Mouse (Mus musculus): ENCODE data around the gene Tle6. TPM values are rescaled to one million over a fixed set of nuclear protein-coding genes. Genes with fewer than 3 reads are reported as not detected.

Tle6 gene
- polyA plus RNA-seq, 2 experiments from 2014 or later: 0.89 TPM; not detected in 1

Other genes starting within 250 kb of the Tle6 start
- 1 to 10 TPM; 1.2 TPM for gene Mfsd12, start 243.6 kb downstream of the Tle6 start, polyA plus RNA-seq (2017; shearing (Covaris generic))
- gene 4930404N11Rik, start 235.3 kb downstream of the Tle6 start, polyA plus RNA-seq (2017; shearing (Covaris generic)): 1 to 10 TPM in 1 of 2 experiments, not detected in 1; 2.1 TPM
- 10 to 100 TPM; 19.3 to 20.1 TPM for gene Fzr1, start 222.6 kb downstream of the Tle6 start, polyA plus RNA-seq (2017; shearing (Covaris generic))
- gene Dohh, start 216.6 kb downstream of the Tle6 start, polyA plus RNA-seq (2017; shearing (Covaris generic)): 10 to 100 TPM; 12.7 to 13.7 TPM
- gene Gm48551, start 216.6 kb downstream of the Tle6 start, polyA plus RNA-seq (2017; shearing (Covaris generic)): 1 to 10 TPM; 1.1 to 1.2 TPM
- 1 to 10 TPM in 1 of 2 experiments, not detected in 1; 1.4 TPM for gene Gm48552, start 212.1 kb downstream of the Tle6 start, polyA plus RNA-seq (2017; shearing (Covaris generic))
- gene Smim24, start 208.0 kb downstream of the Tle6 start, polyA plus RNA-seq (2017; shearing (Covaris generic)): 10 to 100 TPM in 1 of 2 experiments, 1 to 10 TPM in 1; 7.3 to 13.3 TPM
- gene Nfic, start 145.4 kb downstream of the Tle6 start, polyA plus RNA-seq (2017; shearing (Covaris generic)): 10 to 100 TPM; 15.2 to 16.0 TPM
- 1 to 10 TPM in 1 of 2 experiments, under 1 TPM in 1; 0.44 to 1.5 TPM for gene Celf5, start 118.4 kb downstream of the Tle6 start, polyA plus RNA-seq (2017; shearing (Covaris generic))
- 10 to 100 TPM; 33.4 to 41.8 TPM for gene Ncln, start 104.7 kb downstream of the Tle6 start, polyA plus RNA-seq (2017; shearing (Covaris generic))
- 10 to 100 TPM; 70.0 to 70.7 TPM for gene S1pr4, start 100.9 kb downstream of the Tle6 start, polyA plus RNA-seq (2017; shearing (Covaris generic))
- 10 to 100 TPM; 55.2 to 62.0 TPM for gene Gna15, start 76.8 kb downstream of the Tle6 start, polyA plus RNA-seq (2017; shearing (Covaris generic))
- gene Gna11, start 55.9 kb downstream of the Tle6 start, polyA plus RNA-seq (2017; shearing (Covaris generic)): 10 to 100 TPM; 21.7 to 24.5 TPM
- 100 to 1,000 TPM; 120 to 125 TPM for gene Aes, start 41.6 kb downstream of the Tle6 start, polyA plus RNA-seq (2017; shearing (Covaris generic))
- gene Tle2, start 26.5 kb downstream of the Tle6 start, polyA plus RNA-seq (2017; shearing (Covaris generic)): 1 to 10 TPM in 1 of 2 experiments, under 1 TPM in 1; 0.78 to 1.5 TPM
- gene BC025920, start 5.2 kb upstream of the Tle6 start, polyA plus RNA-seq (2017; shearing (Covaris generic)): 1 to 10 TPM; 1.5 to 2.5 TPM
- gene Sirt6, start 26.7 kb upstream of the Tle6 start, polyA plus RNA-seq (2017; shearing (Covaris generic)): 10 to 100 TPM; 23.1 TPM
- 1 to 10 TPM; 1.1 to 1.7 TPM for gene Ankrd24, start 27.5 kb upstream of the Tle6 start, polyA plus RNA-seq (2017; shearing (Covaris generic))
- gene Gm10778, start 48.0 kb upstream of the Tle6 start, polyA plus RNA-seq (2017; shearing (Covaris generic)): 1 to 10 TPM; 8.1 to 9.8 TPM
- gene Zfp433, start 103.8 kb upstream of the Tle6 start, polyA plus RNA-seq (2017; shearing (Covaris generic)): 10 to 100 TPM; 15.0 to 21.5 TPM
- 1 to 10 TPM; 6.6 to 7.3 TPM for gene Gm3055, start 170.1 kb upstream of the Tle6 start, polyA plus RNA-seq (2017; shearing (Covaris generic))
- 1 to 10 TPM; 6.2 to 6.5 TPM for gene Gm4767, start 211.1 kb upstream of the Tle6 start, polyA plus RNA-seq (2017; shearing (Covaris generic))